Mouse (Mus musculus) MEL (cell line): ENCODE results near the gene Veph1. TPM values are rescaled to one million over a fixed set of nuclear protein-coding genes. Genes with fewer than 3 reads are reported as not detected.

Experiments used
- DNase-seq: peaks from one replicate; pipeline ENCODE4 v3.0.0; 2011; ENCODE audit warnings: low read depth, low spot score
- H3K27ac ChIP-seq: 2 replicates; pipeline ENCODE4 v1.5.1; 2012; ENCODE audit warnings: low read depth, mild to moderate bottlenecking, control low read depth, low read length, moderate library complexity; ENCODE audit not compliant: control insufficient read depth
- H3K27me3 ChIP-seq, 2 experiments: fragments of 150-350 bp in 1 of 2; sonication (generic) in 1 of 2; 2 replicates each; pipeline ENCODE4 v1.6.1; 2012; ENCODE audit warnings: low read length in 2 of 2, mild to moderate bottlenecking in 2 of 2, improper control_type of control experiment in 1 of 2, moderate library complexity in 1 of 2; ENCODE audit not compliant: insufficient read depth in 2 of 2, control insufficient read depth in 1 of 2
- H3K36me3 ChIP-seq, 2 experiments: 2 replicates each; pipeline ENCODE4 v1.6.1; 2012 to 2014; ENCODE audit warnings: low read length in 2 of 2, improper control_type of control experiment in 1 of 2, inconsistent platforms in 1 of 2, mild to moderate bottlenecking in 1 of 2; ENCODE audit not compliant: insufficient read depth in 2 of 2, control insufficient read depth in 1 of 2
- H3K4me1 ChIP-seq, 2 experiments: fragments of 150-350 bp in 1 of 2; sonication (generic) in 1 of 2; 2 replicates each; pipeline ENCODE4 v1.6.1; 2012; ENCODE audit warnings: low read length in 2 of 2, improper control_type of control experiment in 1 of 2, mild to moderate bottlenecking in 1 of 2; ENCODE audit not compliant: insufficient read depth in 2 of 2, control insufficient read depth in 1 of 2
- H3K4me3 ChIP-seq, 2 experiments: fragments of 150-350 bp in 1 of 2; sonication (generic) in 1 of 2; 2 replicates each; pipeline ENCODE4 v1.5.1; 2012; ENCODE audit warnings: low read depth in 2 of 2, low read length in 2 of 2, mild to moderate bottlenecking in 2 of 2, moderate library complexity in 2 of 2, control low read depth in 1 of 2, improper control_type of control experiment in 1 of 2; ENCODE audit not compliant: control insufficient read depth in 1 of 2, insufficient read depth in 1 of 2
- H3K79me2 ChIP-seq: 2 replicates; pipeline ENCODE4 v1.6.1; 2012; ENCODE audit warnings: mild to moderate bottlenecking, low read length, moderate library complexity; ENCODE audit not compliant: control insufficient read depth, poor library complexity, insufficient read depth
- H3K9ac ChIP-seq: 2 replicates; pipeline ENCODE4 v1.6.1; 2012; ENCODE audit warnings: low read depth, mild to moderate bottlenecking, control low read depth, low read length, moderate library complexity; ENCODE audit not compliant: control insufficient read depth, poor library complexity, severe bottlenecking
- H3K9me3 ChIP-seq: fragments of 150-350 bp; sonication (generic); replicated peaks from 2 replicates; pipeline ENCODE4 v1.6.1; 2012; ENCODE audit warnings: mild to moderate bottlenecking, low read length, improper control_type of control experiment, moderate library complexity; ENCODE audit not compliant: insufficient read depth
- CHD1 ChIP-seq: IDR thresholded peaks from 2 replicates; pipeline ENCODE4 v1.6.1; 2012; ENCODE audit warnings: low read depth, mild to moderate bottlenecking, inconsistent platforms, low read length, improper control_type of control experiment
- E2F4 ChIP-seq: IDR thresholded peaks from 2 replicates; pipeline ENCODE4 v1.6.1; 2011; ENCODE audit warnings: low read depth, low read length, improper control_type of control experiment, borderline replicate concordance
- ELF1 ChIP-seq: IDR thresholded peaks from 2 replicates; pipeline ENCODE4 v1.6.1; 2014; ENCODE audit warnings: low read depth, mild to moderate bottlenecking, inconsistent platforms, low read length, improper control_type of control experiment, moderate library complexity
- HCFC1 ChIP-seq: IDR thresholded peaks from 2 replicates; pipeline ENCODE4 v1.6.1; 2012; ENCODE audit warnings: low read depth, mild to moderate bottlenecking, inconsistent platforms, low read length, improper control_type of control experiment, moderate library complexity
- KAT2A ChIP-seq: conservative IDR thresholded peaks from 2 replicates; pipeline ENCODE4 v1.6.1; 2012; ENCODE audit warnings: low read depth, low read length, improper control_type of control experiment, inconsistent platforms
- MAFK ChIP-seq: IDR thresholded peaks from 2 replicates; pipeline ENCODE4 v1.6.1; 2011; ENCODE audit warnings: low read depth, mild to moderate bottlenecking, low read length, improper control_type of control experiment, borderline replicate concordance
- MAX ChIP-seq: IDR thresholded peaks from 2 replicates; pipeline ENCODE4 v1.6.1; 2011; ENCODE audit warnings: low read length, improper control_type of control experiment
- MAZ ChIP-seq: IDR thresholded peaks from 2 replicates; pipeline ENCODE4 v1.6.1; 2012; ENCODE audit warnings: low read depth, mild to moderate bottlenecking, inconsistent platforms, low read length, improper control_type of control experiment
- MXI1 ChIP-seq: IDR thresholded peaks from 2 replicates; pipeline ENCODE4 v1.6.1; 2011; ENCODE audit warnings: mild to moderate bottlenecking, low read depth, low read length, improper control_type of control experiment
- MYB ChIP-seq: IDR thresholded peaks from 2 replicates; pipeline ENCODE4 v1.6.1; 2011; ENCODE audit warnings: mild to moderate bottlenecking, low read depth, low read length, improper control_type of control experiment
- RAD21 ChIP-seq: IDR thresholded peaks from 2 replicates; pipeline ENCODE4 v1.6.1; 2011; ENCODE audit warnings: mild to moderate bottlenecking, low read depth, low read length, improper control_type of control experiment
- TAL1 ChIP-seq: IDR thresholded peaks from 2 replicates; pipeline ENCODE4 v1.6.1; 2012; ENCODE audit warnings: mild to moderate bottlenecking, inconsistent platforms, low read length, moderate library complexity, mixed read lengths
- UBTF ChIP-seq: IDR thresholded peaks from 2 replicates; pipeline ENCODE4 v1.6.1; 2012; ENCODE audit warnings: low read depth, mild to moderate bottlenecking, inconsistent platforms, low read length, improper control_type of control experiment, moderate library complexity, borderline replicate concordance; ENCODE audit not compliant: insufficient read depth
- USF1 ChIP-seq: IDR thresholded peaks from 2 replicates; pipeline ENCODE4 v1.6.1; 2014; ENCODE audit warnings: low read depth, mild to moderate bottlenecking, inconsistent platforms, low read length, improper control_type of control experiment, moderate library complexity
- ZC3H11A ChIP-seq: IDR thresholded peaks from 2 replicates; pipeline ENCODE4 v1.6.1; 2012; ENCODE audit warnings: low read depth, mild to moderate bottlenecking, inconsistent platforms, low read length, improper control_type of control experiment
- polyA plus RNA-seq, 2 experiments: library from polyadenylated mRNA; stranded (reverse) in 1 of 2; unstranded in 1 of 2; fragments of >175 nt in 1 of 2; fragments of >200 nt in 1 of 2; gene quantifications; 2 replicates each; pipeline versions ENCODE4 v1.2.1 to v1.2.4; 2012; ENCODE audit warnings: low replicate concordance in 2 of 2, low read depth in 1 of 2; ENCODE audit not compliant: insufficient read length in 2 of 2, insufficient read depth in 1 of 2, missing spikeins in 1 of 2
- total RNA-seq: library from RNA; depleted of rRNA; stranded (reverse); fragments of 300-350 nt; gene quantifications from 2 replicates; pipeline ENCODE4 v1.2.3, GENCODE M21; 2012

The Veph1 gene
- total and polyA plus RNA-seq, 3 experiments: 0.01 TPM; not detected in 2

DNA sequence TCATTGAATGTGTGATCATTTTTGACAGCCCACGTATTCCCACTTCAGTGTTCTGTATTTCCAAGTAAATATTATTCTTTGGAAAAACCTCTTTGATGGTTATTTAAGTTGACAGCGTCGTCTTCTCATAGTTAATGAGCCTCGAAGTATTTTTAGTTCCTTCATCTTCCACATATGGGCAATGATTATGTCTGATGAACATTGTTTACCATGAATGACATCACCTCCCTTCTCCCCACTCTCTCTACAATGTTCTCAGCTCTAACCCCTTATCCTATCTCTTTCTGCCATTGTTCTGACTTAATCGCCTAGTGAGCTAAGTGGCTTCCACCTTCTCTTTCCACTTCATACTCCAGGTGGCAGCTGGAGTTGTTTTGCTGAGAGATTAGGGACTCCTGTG is 261.4 kb downstream of the Veph1 start:
- H3K27me3 ChIP-seq: peaks cover 0 to 2% of the 10 kb centered on the region in 2 experiments; a peak in 3 of 4 replicates
- H3K9me3 ChIP-seq: no peaks in the 10 kb centered on the region
- no peaks in the 10 kb centered on the region for H3K79me2 ChIP-seq
- TF ChIP-seq MXI1 (no peak), MYB (no peak), ZC3H11A (no peak), HCFC1 (no peak), MAZ (no peak), TAL1 (no peak), MAFK (no peak), UBTF (no peak)
- H3K27ac ChIP-seq: no peak overlapping the region
- DNase-seq: no peak
- H3K36me3 ChIP-seq: no peaks in the 10 kb centered on the region
- no peak overlapping the region for H3K9ac ChIP-seq
- no peaks in the 10 kb centered on the region for H3K4me1 ChIP-seq
- no peak overlapping the region for H3K4me3 ChIP-seq

DNA sequence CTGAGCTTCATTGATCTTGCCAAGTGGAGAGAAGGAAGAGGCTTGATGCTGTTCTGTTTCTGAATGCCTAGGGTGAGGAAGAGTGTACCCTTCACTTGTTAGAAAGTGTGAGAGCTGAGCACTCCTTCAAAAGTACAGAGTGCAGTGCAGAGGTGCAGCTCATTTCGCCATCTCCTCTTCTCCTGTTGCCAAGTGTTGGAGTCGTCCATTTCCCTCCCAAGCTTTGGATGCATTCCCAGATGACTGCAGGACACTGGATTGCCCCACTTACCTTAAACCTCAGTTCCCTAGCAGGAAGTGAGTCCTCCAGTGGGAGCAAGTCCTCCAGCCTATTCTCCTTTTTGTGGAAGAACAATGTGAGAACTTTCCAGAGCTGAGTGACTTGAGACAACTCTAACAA is 263.3 kb downstream of the Veph1 start:
- Histone ChIP-seq H3K27me3 (peaks cover 0 to 2% of the 10 kb centered on the region in 2 experiments; a peak in 3 of 4 replicates), H3K79me2 (no peaks in the 10 kb centered on the region), H3K27ac (no peak overlapping the region), H3K9ac (no peak overlapping the region), H3K9me3 (no peaks in the 10 kb centered on the region), H3K4me1 (no peaks in the 10 kb centered on the region), H3K36me3 (no peaks in the 10 kb centered on the region), H3K4me3 (no peak overlapping the region)
- no peak for DNase-seq
- TF ChIP-seq RAD21 (no peak), MAX (no peak), KAT2A (no peak), CHD1 (no peak), E2F4 (no peak), UBTF (no peak), MXI1 (no peak), ELF1 (no peak)

GRCm38 (mm10) chr3:66025454-66025853 is 271.2 kb downstream of the Veph1 start:
- TF ChIP-seq USF1 (peak; percentile 41; the same call in 1 of the 2 replicates), UBTF (no peak)
- Histone ChIP-seq H3K27me3 (peaks cover 0 to 6% of the 10 kb centered on the region in 2 experiments; a peak in 2 of 4 replicates), H3K4me3 (no peak overlapping the region), H3K27ac (no peak overlapping the region), H3K4me1 (no peaks in the 10 kb centered on the region), H3K9ac (no peak overlapping the region), H3K9me3 (no peaks in the 10 kb centered on the region), H3K36me3 (no peaks in the 10 kb centered on the region), H3K79me2 (no peaks in the 10 kb centered on the region)
- no peak for DNase-seq
